Mouse (Mus musculus): ENCODE measurements at regions not wholly inside any gene's neighbourhood (a gene's known extent, or its start where the extent isn't known, plus 50 kb on each side); places are given as distances from the start of the nearest gene placed in this dataset.

GRCm38 (mm10) chr11:31778766-31779165 lies 93.2 kb upstream of the Cpeb4 start:
- TF ChIP-seq CTCF (conservative IDR thresholded peaks at IDR 0.05), result no peak
- H3K4me3 ChIP-seq, result no peak overlapping the region
- no peak for DNase-seq (ENCODE audit: low spot score in 2 of 2)
- no peak overlapping the region for H3K27ac ChIP-seq

DNA sequence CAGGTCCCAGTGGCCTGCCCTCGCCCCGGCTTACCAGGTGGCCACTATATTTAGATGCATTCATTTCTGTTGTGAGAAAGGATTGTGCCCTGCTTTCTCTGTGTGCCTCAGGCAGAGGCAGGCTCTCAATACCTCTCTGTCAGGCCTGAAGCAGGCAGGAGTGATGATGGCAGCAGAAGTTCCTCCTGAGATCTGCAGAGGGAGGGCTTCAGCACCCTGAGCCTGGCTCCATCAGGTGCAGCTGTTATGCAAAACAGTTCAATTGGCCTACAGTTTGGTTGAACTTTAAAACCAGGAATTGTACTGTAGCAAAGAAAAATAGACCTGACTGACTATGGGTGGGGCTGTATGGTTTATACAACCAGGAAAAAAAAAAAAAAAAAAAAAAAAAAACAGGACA lies 92.7 kb upstream of the Cpeb4 start:
- no peak overlapping the region for H3K4me3 ChIP-seq
- DNase-seq (ENCODE audit: low spot score in 2 of 2), result no peak
- TF ChIP-seq CTCF (conservative IDR thresholded peaks at IDR 0.05), result no peak
- no peak overlapping the region for H3K27ac ChIP-seq

DNA sequence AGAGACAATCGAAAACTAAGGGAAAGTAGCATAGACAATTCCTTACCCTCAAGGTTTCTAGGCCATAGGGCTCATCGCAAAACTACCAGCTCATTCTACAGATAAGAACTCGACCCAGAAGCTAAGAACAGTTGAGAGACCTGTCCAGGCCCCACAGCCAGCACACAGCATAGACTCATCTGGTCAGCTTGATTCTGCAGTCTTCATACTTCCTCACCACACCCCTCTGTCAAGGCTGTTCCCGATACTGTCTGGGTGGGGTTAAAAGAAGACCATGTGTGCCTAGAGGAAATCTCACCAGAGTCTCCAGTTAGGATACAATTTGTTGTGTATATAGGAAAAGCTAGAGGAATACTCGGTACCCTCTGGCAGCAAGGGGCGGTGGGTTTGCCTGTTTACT lies 91.0 kb upstream of the Cpeb4 start:
- no peak overlapping the region for H3K27ac ChIP-seq
- no peak overlapping the region for H3K4me3 ChIP-seq
- DNase-seq (ENCODE audit: low spot score in 2 of 2), result no peak
- no peak for TF ChIP-seq CTCF (conservative IDR thresholded peaks at IDR 0.05)

DNA sequence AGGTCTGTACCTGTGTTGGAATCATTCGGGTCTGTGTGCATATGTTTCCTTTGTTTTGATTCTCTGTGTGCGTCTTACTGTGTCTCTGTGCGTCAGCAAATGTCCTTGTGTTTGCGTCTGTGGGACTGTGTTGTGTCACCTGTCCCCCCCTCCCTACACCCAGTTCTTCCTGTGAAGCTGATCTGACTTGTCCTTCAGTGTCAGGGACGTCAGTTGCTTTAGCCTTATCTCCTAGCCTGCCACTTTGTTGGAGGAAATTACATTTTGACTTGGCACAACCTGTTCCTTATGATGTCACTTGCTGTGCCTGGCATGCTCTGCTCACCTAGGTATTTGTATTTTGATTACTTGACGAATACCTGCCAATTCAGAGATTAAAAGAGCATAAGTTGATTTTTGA lies 90.4 kb upstream of the Cpeb4 start:
- no peak for DNase-seq (ENCODE audit: low spot score in 2 of 2)
- Histone ChIP-seq H3K27ac (no peak overlapping the region), H3K4me3 (no peak overlapping the region)
- no peak for TF ChIP-seq CTCF (conservative IDR thresholded peaks at IDR 0.05)

- no peak for DNase-seq (ENCODE audit: low spot score in 2 of 2)
- TF ChIP-seq CTCF (conservative IDR thresholded peaks at IDR 0.05), result no peak
- Histone ChIP-seq H3K4me3 (no peak overlapping the region), H3K27ac (0 out of 2 replicates have a peak overlapping the region, but pooled peaks have one; percentile 5)
Observed at GRCm38 (mm10) chr11:31783506-31784063, 88.4 kb upstream of the Cpeb4 start.

DNA sequence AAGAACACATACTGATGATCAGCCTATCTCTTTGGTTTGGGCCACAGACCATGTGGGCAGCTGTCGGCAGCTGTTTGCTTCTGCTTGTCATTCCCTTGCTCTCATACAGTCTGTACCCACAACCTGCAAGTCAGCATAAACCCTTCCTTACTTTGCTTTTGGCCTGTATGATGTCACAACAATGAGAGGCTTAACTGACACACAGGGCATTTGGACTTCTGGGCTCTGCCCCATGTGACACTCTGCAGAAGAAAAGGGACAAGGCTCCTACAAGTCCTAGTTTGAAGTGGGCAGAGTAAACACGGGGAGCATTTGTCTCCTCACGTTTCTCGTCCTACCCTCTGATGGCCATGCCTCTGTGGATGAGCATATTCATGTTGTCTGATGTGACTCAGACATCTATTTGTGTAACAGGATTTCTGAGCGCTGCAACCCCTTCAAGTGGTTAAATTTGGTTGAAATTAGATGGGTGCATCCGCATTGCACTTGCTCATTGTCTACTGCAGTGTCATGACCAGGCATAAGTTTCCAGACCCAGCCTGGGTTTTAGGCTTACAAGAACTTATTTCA lies 87.6 kb upstream of the Cpeb4 start:
- no peak overlapping the region for H3K4me3 ChIP-seq
- DNase-seq (ENCODE audit: low spot score in 2 of 2), result no peak
- 0 out of 2 replicates have a peak overlapping the region, but pooled peaks have one; percentile 5 for H3K27ac ChIP-seq

DNA sequence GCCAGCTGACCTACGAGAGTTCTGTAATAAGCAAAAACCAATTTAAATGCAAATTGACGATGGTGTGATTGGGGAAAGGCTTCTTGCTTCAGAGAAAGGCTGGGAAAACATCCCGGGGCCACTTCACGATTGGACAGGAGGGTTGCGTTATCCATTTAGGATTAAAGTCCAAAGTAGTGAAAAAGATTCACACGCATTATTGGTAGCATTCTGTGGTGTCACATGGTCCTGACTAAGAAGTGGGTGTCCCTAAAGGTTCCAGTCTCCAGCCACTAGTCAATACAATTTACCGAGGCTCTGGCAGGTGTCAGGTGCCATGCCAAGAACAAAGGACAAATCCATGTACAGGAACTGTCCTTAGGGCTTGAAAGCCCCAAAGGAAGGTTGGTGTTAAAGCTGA lies 86.9 kb upstream of the Cpeb4 start:
- no peak for TF ChIP-seq CTCF (conservative IDR thresholded peaks at IDR 0.05)
- H3K4me3 ChIP-seq, result no peak overlapping the region
- no peak overlapping the region for H3K27ac ChIP-seq
- DNase-seq (ENCODE audit: low spot score in 2 of 2), result no peak

More for the DNA sequence above, 87.6 kb upstream of the Cpeb4 start:
- TF ChIP-seq CTCF (conservative IDR thresholded peaks at IDR 0.05), result no peak

- H3K27ac ChIP-seq, result no peak overlapping the region
- H3K4me3 ChIP-seq, result no peak overlapping the region
- no peak for DNase-seq (ENCODE audit: low spot score in 2 of 2)
Observed at GRCm38 (mm10) chr11:31787376-31787775, 84.6 kb upstream of the Cpeb4 start.

GRCm38 (mm10) chr11:31787917-31788703 lies 83.9 kb upstream of the Cpeb4 start:
- Histone ChIP-seq H3K27ac (no peak overlapping the region), H3K4me3 (no peak overlapping the region)
- DNase-seq (ENCODE audit: low spot score in 2 of 2), result no peak
- TF ChIP-seq CTCF (conservative IDR thresholded peaks at IDR 0.05), result no peak

More at GRCm38 (mm10) chr11:31787376-31787775, 84.6 kb upstream of the Cpeb4 start:
- no peak for TF ChIP-seq CTCF (conservative IDR thresholded peaks at IDR 0.05)

DNA sequence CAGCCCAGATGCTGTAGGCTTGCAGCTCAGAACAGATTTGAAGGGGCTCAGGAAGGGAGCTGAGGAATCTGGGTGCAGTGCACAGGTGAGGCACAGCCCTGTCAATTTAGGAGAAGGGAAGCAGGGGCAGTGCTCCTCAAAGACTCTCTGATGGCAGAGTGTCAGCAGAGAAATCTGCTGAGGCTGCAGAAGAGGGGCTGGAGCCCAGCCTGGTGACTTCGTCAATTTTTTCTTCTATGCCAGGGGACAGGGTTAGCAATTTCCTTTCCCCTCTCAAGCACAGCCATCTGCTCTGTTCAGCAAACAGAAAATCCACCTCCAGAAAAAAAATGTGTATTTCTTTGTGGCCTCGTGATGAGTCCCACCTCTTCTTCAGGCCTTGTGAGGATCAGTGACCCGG lies 82.0 kb upstream of the Cpeb4 start:
- no peak for TF ChIP-seq CTCF (conservative IDR thresholded peaks at IDR 0.05)
- no peak for DNase-seq (ENCODE audit: low spot score in 2 of 2)
- Histone ChIP-seq H3K4me3 (no peak overlapping the region), H3K27ac (no peak overlapping the region)

DNA sequence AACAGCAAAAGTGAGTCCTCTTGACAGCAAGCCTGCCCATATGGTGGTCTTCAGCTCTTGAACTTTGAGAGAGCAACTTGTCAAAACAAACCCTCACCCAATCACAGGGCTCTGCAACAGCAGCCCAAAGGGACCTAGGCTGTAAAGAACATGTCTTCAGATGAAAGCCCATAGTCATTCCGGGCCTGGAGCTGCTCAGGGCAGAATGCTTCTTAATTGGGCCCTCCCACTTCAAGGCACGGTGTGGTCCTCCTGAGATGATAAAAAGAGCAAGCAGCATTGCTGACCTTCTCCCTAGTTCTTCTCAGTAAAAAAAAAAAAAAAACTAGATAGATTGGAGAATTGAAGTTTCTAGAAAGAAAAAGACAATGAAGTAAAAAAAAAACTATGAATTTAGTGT lies 80.7 kb upstream of the Cpeb4 start:
- TF ChIP-seq CTCF (conservative IDR thresholded peaks at IDR 0.05), result no peak
- no peak for DNase-seq (ENCODE audit: low spot score in 2 of 2)
- no peak overlapping the region for H3K4me3 ChIP-seq
- no peak overlapping the region for H3K27ac ChIP-seq

DNA sequence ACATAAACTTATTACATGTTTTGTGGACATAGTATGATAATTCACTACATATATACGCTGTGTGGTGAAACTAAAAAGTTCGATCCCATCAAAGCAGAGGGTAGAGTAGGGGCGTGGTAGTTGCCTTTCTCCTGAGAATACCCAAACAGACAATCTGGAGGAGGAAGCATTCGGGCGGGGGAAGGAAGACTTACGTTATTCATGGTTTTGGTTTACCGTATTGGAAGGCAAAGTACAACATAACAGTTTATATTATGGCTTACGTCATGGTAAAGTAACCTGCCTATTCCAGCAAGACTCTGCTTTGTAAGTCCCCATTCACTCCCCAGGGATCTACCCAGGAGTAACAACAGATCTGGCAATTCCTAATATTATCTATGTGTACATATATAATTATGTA lies 76.9 kb upstream of the Cpeb4 start:
- H3K27ac ChIP-seq, result no peak overlapping the region
- DNase-seq (ENCODE audit: low spot score in 2 of 2), result no peak
- no peak for TF ChIP-seq CTCF (conservative IDR thresholded peaks at IDR 0.05)
- no peak overlapping the region for H3K4me3 ChIP-seq

DNA sequence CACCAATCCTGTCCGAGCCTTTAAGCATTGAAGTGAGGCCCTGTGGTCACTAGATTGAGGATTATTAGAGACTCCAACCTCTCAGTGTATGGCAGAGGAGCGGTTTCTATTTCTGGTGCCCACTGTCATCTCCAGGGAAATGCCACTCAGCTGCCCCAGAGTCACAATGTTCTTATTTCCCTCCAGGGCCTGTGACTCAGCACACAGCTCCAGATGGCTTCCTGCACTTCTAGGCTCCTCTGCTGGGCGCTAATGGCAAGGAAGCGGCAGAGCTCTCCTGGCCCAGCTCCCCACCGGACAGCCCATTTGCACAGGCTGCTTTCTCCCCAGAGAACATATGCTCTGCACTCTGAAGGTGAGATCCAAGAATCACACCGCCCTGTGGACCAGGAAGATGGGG lies 75.8 kb upstream of the Cpeb4 start:
- Histone ChIP-seq H3K27ac (peak overlapping the region; percentile 78), H3K4me3 (no peak overlapping the region)
- TF ChIP-seq CTCF (conservative IDR thresholded peaks at IDR 0.05), result peak; percentile 22; the same call in 1 of the 2 replicates
- DNase-seq (ENCODE audit: low spot score in 2 of 2), result peak in 1 of 2 experiments; percentile 29

DNA sequence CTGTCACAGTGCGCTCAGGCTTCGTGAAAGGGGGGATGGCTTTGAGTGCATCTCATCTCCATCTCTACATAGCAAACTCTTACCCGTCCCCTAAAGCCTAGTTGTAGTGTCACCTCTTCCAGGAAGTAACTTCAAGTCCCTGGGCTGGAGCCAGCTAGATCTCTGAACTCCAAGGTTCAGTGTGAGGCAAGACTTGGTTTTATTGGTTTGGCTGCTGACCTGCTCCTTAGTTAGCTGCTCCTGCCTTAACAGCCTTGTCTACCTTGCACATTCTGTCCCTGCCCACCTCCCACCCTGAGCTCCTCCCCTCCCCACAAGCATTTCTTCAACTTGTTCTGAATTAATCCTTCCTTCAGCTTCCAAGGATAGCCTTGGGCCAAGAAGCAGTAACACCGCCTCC lies 70.4 kb upstream of the Cpeb4 start:
- TF ChIP-seq CTCF (conservative IDR thresholded peaks at IDR 0.05), result no peak
- no peak for DNase-seq (ENCODE audit: low spot score in 2 of 2)
- H3K27ac ChIP-seq, result no peak overlapping the region

More for the DNA sequence above, 70.4 kb upstream of the Cpeb4 start:
- no peak overlapping the region for H3K4me3 ChIP-seq
